In the genomic region with DNA sequence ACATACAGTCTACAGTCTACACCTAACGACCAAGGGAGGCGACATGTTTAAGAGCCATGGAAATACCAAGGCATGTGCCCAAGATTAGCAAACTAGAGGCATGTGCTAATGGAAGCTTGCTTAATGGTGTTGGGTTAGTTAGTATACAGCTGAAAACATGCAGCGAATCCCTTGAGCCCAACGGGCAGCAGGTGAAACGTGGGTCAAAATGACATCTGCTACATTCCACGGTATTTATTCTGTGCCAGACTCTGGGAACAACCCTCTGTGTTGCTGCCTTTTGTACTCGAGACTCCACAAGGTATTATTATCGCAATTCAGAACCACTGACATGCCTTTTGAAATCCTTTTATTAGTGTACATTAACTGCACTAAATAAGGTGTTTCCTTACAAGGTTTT, we compare ENCODE assay signal across 26 mouse cellular contexts.
DNase-seq lines count a peak whose midpoint lies in the region; ATAC-seq and TF ChIP-seq lines count a peak whose summit lies in the region.
"Had no signal": no experiment of that assay in that cellular context is flagged by ENCODE, and none has a peak within 500 bp of the region (broad histone marks: within the 10 kb centered on the region; RNA-seq: fewer than 3 reads in every experiment).

No protein-coding gene starts in this region.

- H3K27ac ChIP-seq in embryonic facial prominence, embryonic 14.5 days (replicated peaks; ENCODE audit: low read depth, low read length), result no peak overlapping the region
- H3K27ac ChIP-seq in embryonic facial prominence, embryonic 10.5 days (replicated peaks), result no peak overlapping the region
- H3K27ac ChIP-seq: embryonic facial prominence, embryonic 12.5 days; embryonic facial prominence, embryonic 15.5 days; forebrain, embryonic 13.5 days; forebrain, embryonic 15.5 days had no signal

- H3K27me3 ChIP-seq in embryonic facial prominence, embryonic 14.5 days (replicated peaks; ENCODE audit: control insufficient read depth, insufficient read depth, low read length), result no peaks in the 10 kb centered on the region
- no peaks in the 10 kb centered on the region for H3K27me3 ChIP-seq in embryonic facial prominence, embryonic 10.5 days (replicated peaks; ENCODE audit: low read depth, poor library complexity, severe bottlenecking)
- H3K27me3 ChIP-seq in myocyte (ENCODE audit: control insufficient read depth, insufficient read depth, insufficient read length), result no peaks in the 10 kb centered on the region
- H3K27me3 ChIP-seq: CH12.LX; embryonic facial prominence, embryonic 12.5 days; embryonic facial prominence, embryonic 15.5 days; forebrain, embryonic 13.5 days; forebrain, embryonic 15.5 days; Patski had no signal

- ATAC-seq in embryonic facial prominence, embryonic 14.5 days (ENCODE audit: low read depth), result peak; percentile 68
- ATAC-seq: activated CD4-positive, CD25-positive, alpha-beta regulatory T cell, adult 4 months; CD4-positive, CD25-positive, alpha-beta regulatory T cell, adult 4 months; forebrain, embryonic 13.5 days; forebrain, embryonic 15.5 days; forebrain, postnatal 0 days; Patski had no signal

- H3K4me2 ChIP-seq in embryonic facial prominence, embryonic 14.5 days (ENCODE audit: low read depth, low read length), result no peak overlapping the region
- H3K4me2 ChIP-seq in myocyte (ENCODE audit: low read depth), result no peak overlapping the region
- H3K4me2 ChIP-seq: embryonic facial prominence, embryonic 12.5 days; embryonic facial prominence, embryonic 15.5 days; forebrain, embryonic 13.5 days; forebrain, embryonic 15.5 days had no signal

- no peaks in the 10 kb centered on the region for H3K79me2 ChIP-seq in myocyte (ENCODE audit: control insufficient read depth, insufficient read depth)

- no peak overlapping the region for H3ac ChIP-seq in myocyte (ENCODE audit: control insufficient read depth, insufficient read length)

- 0 out of 2 replicates have a peak, but pooled peaks cover 4% of the 10 kb centered on the region for H3K9me3 ChIP-seq in embryonic facial prominence, embryonic 14.5 days (ENCODE audit: control insufficient read depth, low read length)
- H3K9me3 ChIP-seq in embryonic facial prominence, embryonic 10.5 days, result no peaks in the 10 kb centered on the region
- H3K9me3 ChIP-seq: embryonic facial prominence, embryonic 12.5 days; embryonic facial prominence, embryonic 15.5 days; forebrain, embryonic 13.5 days; forebrain, embryonic 15.5 days had no signal

- TF ChIP-seq POLR2A in myocyte (IDR thresholded peaks at IDR 0.05; ENCODE audit: insufficient read length, low read depth), result no peak

- no peak overlapping the region for H3K4me3 ChIP-seq in embryonic facial prominence, embryonic 14.5 days (ENCODE audit: low read depth, low read length)
- H3K4me3 ChIP-seq in embryonic facial prominence, embryonic 10.5 days, result no peak overlapping the region
- H3K4me3 ChIP-seq in myocyte, result no peak overlapping the region
- H3K4me3 ChIP-seq: embryonic facial prominence, embryonic 12.5 days; embryonic facial prominence, embryonic 15.5 days; erythroblast, embryonic 14.5 days; forebrain, embryonic 13.5 days; forebrain, embryonic 15.5 days had no signal

- DNase-seq in embryonic facial prominence, embryonic 14.5 days (ENCODE audit: low spot score), result peak; percentile 45
- no peak for DNase-seq in embryonic facial prominence, embryonic 10.5 days (ENCODE audit: low spot score)
- DNase-seq in fat pad, adult 2 months (ENCODE audit: extremely low read depth, low read depth, low spot score), result peak; percentile 11
- DNase-seq in adrenal gland, adult 2 months, result no peak
- DNase-seq: adrenal gland, postnatal 10 days; adrenal gland, postnatal 25 days; B cell, adult 2 months; cerebellum, adult 11 months; cerebellum, adult 18-20 months; cerebellum, adult 8-10 months; cerebellum, adult 9-11 months; cerebellum, postnatal 14 days; cerebellum, postnatal 36 days; embryo, embryonic 11 days; forebrain, postnatal 0 days had no signal

- 74% methylated on average over 8 of the region's 8 CpGs for WGBS in embryonic facial prominence, embryonic 14.5 days
- WGBS in embryonic facial prominence, embryonic 10.5 days, result 86% methylated on average over 8 of the region's 8 CpGs

- H3K36me3 ChIP-seq in embryonic facial prominence, embryonic 14.5 days (ENCODE audit: control insufficient read depth, insufficient read depth, low read length), result no peaks in the 10 kb centered on the region
- H3K36me3 ChIP-seq in embryonic facial prominence, embryonic 10.5 days (replicated peaks), result no peaks in the 10 kb centered on the region
- H3K36me3 ChIP-seq in myocyte (ENCODE audit: control insufficient read depth, insufficient read depth), result no peaks in the 10 kb centered on the region
- H3K36me3 ChIP-seq: embryonic facial prominence, embryonic 12.5 days; embryonic facial prominence, embryonic 15.5 days; forebrain, embryonic 15.5 days; G1E had no signal

- H3K9ac ChIP-seq in embryonic facial prominence, embryonic 14.5 days (ENCODE audit: low read depth, low read length), result no peak overlapping the region
- H3K9ac ChIP-seq: embryonic facial prominence, embryonic 12.5 days; embryonic facial prominence, embryonic 15.5 days; forebrain, embryonic 13.5 days; forebrain, embryonic 15.5 days; forebrain, postnatal 0 days had no signal

- H3K4me1 ChIP-seq in embryonic facial prominence, embryonic 14.5 days (ENCODE audit: control insufficient read depth, insufficient read depth, low read length), result no peaks in the 10 kb centered on the region
- no peaks in the 10 kb centered on the region for H3K4me1 ChIP-seq in embryonic facial prominence, embryonic 10.5 days
- H3K4me1 ChIP-seq: embryonic facial prominence, embryonic 15.5 days; forebrain, embryonic 13.5 days; forebrain, embryonic 15.5 days had no signal

TF ChIP-seq in myocyte, 11 proteins besides CTCF, POLR2A, EP300 and RAD21:
- peak in 2 of 3 experiments; percentile 22 to 52 for TF ChIP-seq MYOG (IDR thresholded peaks at IDR 0.05; ENCODE audit: control insufficient read depth in 1 of 3, insufficient read depth in 1 of 3, insufficient read length in 2 of 3, low read depth in 2 of 3)
- peak in 2 of 3 experiments; percentile 55 to 71 for TF ChIP-seq MYOD1 (IDR thresholded peaks at IDR 0.05; ENCODE audit: control insufficient read depth in 1 of 3, insufficient read length in 2 of 3, low read depth in 2 of 3)
- no peak for TF ChIP-seq TCF3 (IDR thresholded peaks at IDR 0.05; ENCODE audit: insufficient read length, low read depth)
- TF ChIP-seq CEBPB (IDR thresholded peaks at IDR 0.05; ENCODE audit: insufficient read depth, poor library complexity, severe bottlenecking), result no peak
TF ChIP-seq in myocyte: peak in this region for 2.

Comparison
In these comparisons a context has a peak if more than half of its experiments do, and no peak if none do; other contexts are left out.
1. DNase-seq: peak in embryonic facial prominence, embryonic 14.5 days (single experiment) and fat pad, adult 2 months (single experiment); none in embryonic facial prominence, embryonic 10.5 days (single experiment) and adrenal gland, adult 2 months (single experiment).